Mouse (Mus musculus) kidney, postnatal 0 days (tissue): ENCODE measurements at regions not wholly inside any gene's neighbourhood (a gene's known extent, or its start where the extent isn't known, plus 50 kb on each side); places are given as distances from the start of the nearest gene placed in this dataset.
"Not testable (repeated sequence)": the region's sequence is repeated elsewhere in the genome, so short reads cannot be mapped to it uniquely, and the experiment has no call there.

ENCODE experiments used
- ATAC-seq: fragments of 200-750 bp; cut with Nextera tagmentation; replicated peaks from 2 replicates; pipeline ENCODE4 v1.8.0; 2017; ENCODE audit warnings: low read depth, moderate number of reproducible peaks, moderate TSS enrichment, moderate library complexity; ENCODE audit not compliant: low FRiP score
- DNase-seq: peaks from one replicate; pipeline ENCODE4 v3.0.0-alpha.2; 2016; ENCODE audit warnings: low spot score
- H3K27ac ChIP-seq: fragments of 300-500 bp; sonication (generic); 2 replicates; pipeline ENCODE4 v1.5.1; 2014; ENCODE audit warnings: mild to moderate bottlenecking
- H3K27me3 ChIP-seq: fragments of 300-500 bp; sonication (generic); 2 replicates; pipeline ENCODE4 v1.6.1; 2014; ENCODE audit warnings: low read length, mixed read lengths; ENCODE audit not compliant: insufficient read depth
- H3K36me3 ChIP-seq: fragments of 300-500 bp; sonication (generic); 2 replicates; pipeline ENCODE4 v1.6.1; 2014; ENCODE audit warnings: low read length, mixed read lengths; ENCODE audit not compliant: insufficient read depth
- H3K4me1 ChIP-seq: fragments of 300-500 bp; sonication (generic); replicated peaks from 2 replicates; pipeline ENCODE4 v1.6.1; 2014; ENCODE audit warnings: antibody characterized with exemption, low read length, mixed read lengths; ENCODE audit not compliant: insufficient read depth
- H3K4me2 ChIP-seq: fragments of 300-500 bp; sonication (generic); 2 replicates; pipeline ENCODE4 v1.6.1; 2014; ENCODE audit warnings: mild to moderate bottlenecking, low read length, moderate library complexity, mixed read lengths
- H3K4me3 ChIP-seq: fragments of 300-500 bp; sonication (generic); replicated peaks from 2 replicates; pipeline ENCODE4 v1.5.1; 2014; ENCODE audit warnings: low read depth, low read length
- H3K9ac ChIP-seq: fragments of 300-500 bp; sonication (generic); 2 replicates; pipeline ENCODE4 v1.6.1; 2014; ENCODE audit warnings: low read depth, low read length
- H3K9me3 ChIP-seq: fragments of 300-500 bp; sonication (generic); replicated peaks from 2 replicates; pipeline ENCODE4 v1.6.1; 2016; ENCODE audit warnings: low read length, inconsistent platforms, mixed read lengths
- CTCF ChIP-seq: IDR thresholded peaks from 2 replicates; pipeline ENCODE4 v1.5.1; 2016; ENCODE audit warnings: antibody characterized with exemption, low read depth, mild to moderate bottlenecking, moderate library complexity
- WGBS: fragments of 180-500 bp; shearing (Covaris S2); extraction: QIAGEN DNeasy Blood & Tissue Kit; methylation state at CpG from one replicate; pipeline ENCODE4 v1.1.7; 2014; 5-methylcytosine and 5-hydroxymethylcytosine counted together

DNA sequence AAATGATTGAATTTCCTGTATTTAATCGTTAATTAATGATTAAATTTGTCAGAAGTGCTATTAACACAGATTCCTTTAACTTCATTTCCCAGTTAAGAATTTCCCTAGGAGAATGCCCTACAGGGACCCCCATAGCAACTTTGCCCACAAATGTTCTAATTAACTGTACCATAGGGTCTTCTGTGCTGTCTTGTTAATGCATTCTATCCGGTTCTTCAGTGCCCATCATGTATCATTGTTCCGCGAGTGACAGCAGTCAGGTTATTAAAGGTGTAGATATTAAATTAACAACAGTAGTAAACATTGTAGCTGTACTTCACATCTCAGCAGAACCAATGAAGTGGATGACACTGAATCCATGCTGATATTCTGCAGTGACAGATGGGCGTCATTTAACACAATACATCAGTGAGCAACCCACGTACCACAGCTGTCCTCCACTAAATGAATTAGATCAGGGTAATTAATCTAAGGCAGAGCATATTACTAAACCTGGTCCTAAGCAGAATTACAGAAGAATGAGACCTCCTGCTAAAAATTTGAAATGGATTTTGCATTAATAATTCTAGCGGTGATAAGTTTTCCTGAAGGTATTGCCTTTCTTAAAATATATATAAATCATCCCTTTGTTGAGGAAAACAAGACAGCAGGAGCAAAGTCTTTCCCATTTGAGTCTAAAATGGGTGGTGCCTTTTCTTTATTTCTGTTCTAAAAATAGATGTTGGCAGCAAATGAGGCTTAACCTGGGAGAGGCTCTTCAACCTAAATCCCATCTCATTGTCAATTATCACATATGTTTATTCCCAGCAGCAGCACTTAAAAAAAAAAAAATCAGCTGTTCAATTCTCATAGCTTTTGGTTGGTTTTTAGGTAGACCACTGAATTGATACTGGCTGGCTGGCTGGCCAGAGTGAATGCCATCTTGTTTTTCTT lies 872.3 kb downstream of the Nxph1 start:
- TF ChIP-seq CTCF, result no peak
- ATAC-seq (no peak), DNase-seq (no peak)
- Histone ChIP-seq H3K36me3 (no peaks in the 10 kb centered on the region), H3K27ac (no peak overlapping the region), H3K27me3 (no peaks in the 10 kb centered on the region), H3K4me1 (no peaks in the 10 kb centered on the region), H3K4me3 (no peak overlapping the region), H3K9ac (no peak overlapping the region), H3K4me2 (no peak overlapping the region), H3K9me3 (no peaks in the 10 kb centered on the region)
- WGBS, result 73% methylated on average over 7 of the region's 7 CpGs

GRCm38 (mm10) chr6:9834884-9835476 lies 886.7 kb downstream of the Nxph1 start:
- 19% methylated on average over 5 of the region's 5 CpGs for WGBS
- DNase-seq, result peak; percentile 42
- no peak for TF ChIP-seq CTCF
- Histone ChIP-seq H3K36me3 (no peaks in the 10 kb centered on the region), H3K4me3 (no peak overlapping the region), H3K4me2 (no peak overlapping the region), H3K9me3 (no peaks in the 10 kb centered on the region), H3K9ac (no peak overlapping the region), H3K27ac (no peak overlapping the region), H3K4me1 (no peaks in the 10 kb centered on the region), H3K27me3 (no peaks in the 10 kb centered on the region)
- 0 out of 2 replicates have a peak, but pooled peaks have one; percentile 25 for ATAC-seq

- Histone ChIP-seq H3K36me3 (no peaks in the 10 kb centered on the region), H3K4me1 (no peaks in the 10 kb centered on the region), H3K4me3 (no peak overlapping the region), H3K9ac (no peak overlapping the region), H3K27ac (no peak overlapping the region), H3K27me3 (no peaks in the 10 kb centered on the region), H3K9me3 (no peaks in the 10 kb centered on the region), H3K4me2 (no peak overlapping the region)
- no peak for TF ChIP-seq CTCF
- WGBS, result 80% methylated on average over 2 of the region's 2 CpGs
- ATAC-seq (no peak), DNase-seq (no peak)
Measured at GRCm38 (mm10) chr6:9842391-9842790, 894.2 kb downstream of the Nxph1 start.

DNA sequence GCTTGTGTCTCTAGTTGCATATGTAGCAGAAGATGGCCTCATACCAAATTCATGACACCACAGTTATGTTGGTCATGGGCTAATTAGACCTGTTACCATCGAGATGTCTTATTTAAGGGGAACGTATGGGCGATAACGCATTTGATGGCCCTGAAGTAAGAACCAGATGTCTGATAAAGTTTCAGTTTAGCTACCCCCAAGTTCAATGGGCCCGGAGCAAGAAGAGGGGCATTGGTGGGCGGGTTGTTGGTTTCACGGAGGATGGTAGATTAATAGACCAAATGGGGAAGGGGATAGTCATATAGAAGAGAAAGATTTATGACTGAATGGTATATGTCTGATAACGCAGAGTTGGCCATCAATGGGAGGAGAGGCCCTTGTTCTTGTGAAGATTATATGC lies 941.6 kb downstream of the Nxph1 start:
- not testable (repeated sequence) for H3K4me1 ChIP-seq, H3K27ac ChIP-seq, H3K9ac ChIP-seq, H3K9me3 ChIP-seq, H3K4me2 ChIP-seq, DNase-seq, H3K4me3 ChIP-seq, H3K36me3 ChIP-seq, H3K27me3 ChIP-seq
- 85% methylated on average over 8 of the region's 8 CpGs for WGBS
- peak; percentile 100 for ATAC-seq
